In the genomic region with DNA sequence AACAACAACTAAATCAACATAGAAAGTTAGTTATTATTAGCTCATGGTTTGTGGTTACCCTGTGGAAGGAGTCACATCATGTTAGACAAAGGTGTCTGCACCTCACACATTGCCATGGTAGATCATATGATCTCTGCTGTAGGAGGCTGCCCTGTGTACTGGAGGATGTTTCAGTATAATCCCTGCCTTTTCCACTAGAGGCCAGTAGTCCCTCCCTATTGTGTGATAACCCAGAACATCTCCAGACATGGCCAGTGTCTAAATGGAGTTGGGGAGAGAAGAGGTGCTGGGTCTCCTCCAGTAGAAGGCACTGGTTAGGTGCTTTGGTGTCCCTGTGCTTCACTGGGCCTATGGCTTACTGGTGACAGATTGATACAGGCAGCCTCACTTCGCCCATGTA, we compare ENCODE assay signal across 8 mouse cellular contexts.
DNase-seq lines count a peak whose midpoint lies in the region; ATAC-seq lines count a peak whose summit lies in the region.

No protein-coding gene starts in this region.

- peak; percentile 72 for ATAC-seq in common myeloid progenitor, adult 5-6 weeks (replicated peaks; ENCODE audit: low read depth, poor library complexity, severe bottlenecking)
- ATAC-seq in megakaryocyte-erythroid progenitor cell, adult 5-6 weeks (replicated peaks; ENCODE audit: low FRiP score, low TSS enrichment, poor library complexity, severe bottlenecking) = peak; percentile 81

- peak; percentile 30 to 41 for DNase-seq in cerebellum, postnatal 10 days
- no peak for DNase-seq in cerebellum, postnatal 36 days
- peak; percentile 34 for DNase-seq in layer of hippocampus, adult 9-11 months
- no peak for DNase-seq in layer of hippocampus, postnatal 36 days
- DNase-seq in MN1 (ENCODE audit: low spot score) = no peak
- no peak for DNase-seq in left cerebral cortex, adult 18-20 months (ENCODE audit: low spot score in 2 of 2)

Comparison
In these comparisons a context has a peak if more than half of its experiments do, and no peak if none do; other contexts are left out.
1. DNase-seq: peak in cerebellum, postnatal 10 days (2 of 2) and layer of hippocampus, adult 9-11 months (single experiment); none in cerebellum, postnatal 36 days (0 of 2), layer of hippocampus, postnatal 36 days (0 of 2), MN1 (single experiment) and left cerebral cortex, adult 18-20 months (0 of 2).